Mouse (Mus musculus) forebrain, postnatal 0 days (tissue): ENCODE measurements around the gene Tmem221. TPM values are rescaled to one million over a fixed set of nuclear protein-coding genes. Genes with fewer than 3 reads are reported as not detected.

Experiments used
- ATAC-seq: fragments of 200-750 bp; cut with Nextera tagmentation; 2 replicates; pipeline ENCODE4 v1.8.0; 2017; ENCODE audit warnings: mild to moderate bottlenecking, moderate library complexity
- DNase-seq: peaks from one replicate; pipeline ENCODE4 v3.0.0-alpha.2; 2015
- H3K27ac ChIP-seq: fragments of 300-500 bp; sonication (generic); 2 replicates; pipeline ENCODE4 v1.5.1; 2014; ENCODE audit warnings: low read depth, mild to moderate bottlenecking, antibody characterized with exemption, low read length, moderate library complexity, mixed read lengths
- H3K27me3 ChIP-seq: fragments of 300-500 bp; sonication (generic); 2 replicates; pipeline ENCODE4 v1.6.1; 2014; ENCODE audit warnings: mild to moderate bottlenecking, low read length, mixed read lengths; ENCODE audit not compliant: insufficient read depth
- H3K36me3 ChIP-seq: fragments of 300-500 bp; sonication (generic); 2 replicates; pipeline ENCODE4 v1.6.1; 2014; ENCODE audit warnings: mild to moderate bottlenecking, moderate library complexity; ENCODE audit not compliant: insufficient read depth
- H3K4me1 ChIP-seq: fragments of 300-500 bp; sonication (generic); 2 replicates; pipeline ENCODE4 v1.6.1; 2014; ENCODE audit warnings: antibody characterized with exemption; ENCODE audit not compliant: insufficient read depth
- H3K4me2 ChIP-seq: fragments of 300-500 bp; sonication (generic); 2 replicates; pipeline ENCODE4 v1.6.1; 2014; ENCODE audit warnings: low read depth, mild to moderate bottlenecking, moderate library complexity
- H3K4me3 ChIP-seq: fragments of 300-500 bp; sonication (generic); 2 replicates; pipeline ENCODE4 v1.5.1; 2014; ENCODE audit warnings: low read depth, low read length, mixed read lengths
- H3K9ac ChIP-seq: fragments of 300-500 bp; sonication (generic); 2 replicates; pipeline ENCODE4 v1.6.1; 2014; ENCODE audit warnings: mild to moderate bottlenecking
- H3K9me3 ChIP-seq: fragments of 300-500 bp; sonication (generic); 2 replicates; pipeline ENCODE4 v1.6.1; 2016; ENCODE audit warnings: low read length
- CTCF ChIP-seq: sonication (generic); IDR thresholded peaks from 2 replicates; pipeline ENCODE4 v1.5.1; 2016; ENCODE audit warnings: antibody characterized with exemption, control low read depth, low read depth
- WGBS: fragments of 180-500 bp; shearing (Covaris S2); extraction: QIAGEN DNeasy Blood & Tissue Kit; methylation state at CpG from one replicate; pipeline ENCODE4 v1.1.7; 2014; 5-methylcytosine and 5-hydroxymethylcytosine counted together
- polyA plus RNA-seq: library from polyadenylated mRNA; unstranded; fragments of >200 nt; fragmentation: Nextera tagmentation; extraction: Ambion mirVana; gene quantifications from 2 replicates; pipeline ENCODE4 v1.2.1, GENCODE M21; 2015
- total RNA-seq: library from RNA; depleted of rRNA; stranded (reverse); fragments of >200 nt; gene quantifications from 2 replicates; pipeline ENCODE4 v1.2.3, GENCODE M21; 2014; rRNA removed

Gene Tmem221
- 0.08 TPM in 1 of 2 replicates, not detected in the other for total RNA-seq
- polyA plus RNA-seq: 0.16 and 0.18 TPM in 2 replicates

DNA sequence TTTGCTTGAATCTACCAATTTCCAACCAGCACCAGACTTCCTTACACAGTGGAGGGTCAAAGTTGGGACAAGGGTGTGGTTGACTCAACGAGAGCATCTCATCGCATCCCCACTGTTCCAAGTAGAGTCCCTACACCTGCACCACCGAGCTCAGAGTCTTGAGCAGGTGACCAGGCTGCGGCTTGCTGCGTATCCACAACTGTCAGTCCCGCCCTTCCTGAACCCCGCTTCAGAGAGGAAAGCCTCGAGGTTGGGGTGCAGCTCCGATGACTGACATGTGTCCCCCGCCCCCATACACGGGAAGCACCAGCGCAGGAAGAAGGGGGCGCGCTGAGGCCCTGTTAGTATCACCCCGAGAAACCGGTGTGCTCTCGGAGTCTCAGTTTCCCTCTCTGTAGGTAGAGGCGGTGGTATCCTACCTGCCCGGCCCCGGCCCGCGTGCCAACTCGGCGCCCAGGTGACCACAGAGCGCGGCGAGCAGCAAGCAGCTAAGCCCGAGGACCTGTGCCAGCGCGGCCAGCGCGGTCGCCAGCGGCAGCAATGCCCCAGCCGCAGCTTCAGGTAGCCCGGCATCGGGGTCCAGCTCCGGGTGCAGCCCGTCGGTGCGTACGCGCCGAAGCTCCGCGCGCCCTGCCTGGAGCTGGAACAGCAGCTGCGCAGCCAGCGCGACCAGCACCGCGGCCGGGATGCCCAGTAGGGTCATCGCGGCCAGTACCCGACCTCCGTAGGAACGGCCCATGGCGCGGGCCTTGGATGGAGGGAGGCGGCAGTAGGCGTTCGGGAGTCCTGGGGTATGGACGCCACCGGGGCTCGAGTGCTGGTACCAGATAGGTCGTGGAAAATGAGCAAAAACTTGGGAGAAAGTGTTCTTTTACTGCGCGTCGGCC lies at the start of gene Tmem221:
TSS of gene Tmem221 (minus strand) at position 801 of the 887 bp plus-strand sequence.
- Histone ChIP-seq H3K4me2 (peak within 1 kb of the TSS; percentile 41), H3K4me3 (peak within 1 kb of the TSS; percentile 22), H3K9ac (no peak within 1 kb of the TSS), H3K9me3 (no peaks in the 10 kb centered on the region), H3K27me3 (peaks cover 62% of the 10 kb centered on the region), H3K4me1 (no peaks in the 10 kb centered on the region), H3K36me3 (no peaks in the 10 kb centered on the region), H3K27ac (no peak within 1 kb of the TSS)
- ATAC-seq (no peak), DNase-seq (no peak)
- no peak for TF ChIP-seq CTCF
- 6% methylated on average over 70 of the region's 70 CpGs for WGBS

DNA sequence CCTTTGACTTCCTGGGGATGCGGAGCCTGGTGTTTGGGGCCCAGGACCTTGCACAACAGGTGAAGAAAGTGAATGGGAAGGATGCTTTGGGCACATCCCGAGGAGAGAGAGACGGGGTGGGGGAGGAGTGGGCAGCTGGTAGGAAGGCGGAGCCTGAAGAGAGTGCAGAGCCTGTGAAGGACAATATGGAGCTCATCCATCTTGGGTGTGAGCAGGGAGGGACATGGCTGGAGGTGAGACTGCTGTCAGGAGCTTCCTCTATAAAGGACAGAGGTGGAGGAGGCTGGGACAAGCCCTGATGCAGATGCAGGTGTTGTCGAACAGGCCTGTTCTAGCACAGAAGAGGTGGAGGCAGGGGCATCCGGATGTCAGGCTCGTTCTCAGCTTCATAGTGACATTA lies 45.4 kb upstream of the Tmem221 start:
- no peak for TF ChIP-seq CTCF
- 58% methylated on average over 7 of the region's 7 CpGs for WGBS
- Histone ChIP-seq H3K4me3 (no peak overlapping the region), H3K27me3 (peaks cover 13% of the 10 kb centered on the region), H3K9me3 (no peaks in the 10 kb centered on the region), H3K9ac (no peak overlapping the region), H3K36me3 (no peaks in the 10 kb centered on the region; the same call in 1 of the 2 replicates), H3K4me1 (no peaks in the 10 kb centered on the region), H3K27ac (no peak overlapping the region), H3K4me2 (no peak overlapping the region)
- no peak for DNase-seq
- no peak for ATAC-seq

DNA sequence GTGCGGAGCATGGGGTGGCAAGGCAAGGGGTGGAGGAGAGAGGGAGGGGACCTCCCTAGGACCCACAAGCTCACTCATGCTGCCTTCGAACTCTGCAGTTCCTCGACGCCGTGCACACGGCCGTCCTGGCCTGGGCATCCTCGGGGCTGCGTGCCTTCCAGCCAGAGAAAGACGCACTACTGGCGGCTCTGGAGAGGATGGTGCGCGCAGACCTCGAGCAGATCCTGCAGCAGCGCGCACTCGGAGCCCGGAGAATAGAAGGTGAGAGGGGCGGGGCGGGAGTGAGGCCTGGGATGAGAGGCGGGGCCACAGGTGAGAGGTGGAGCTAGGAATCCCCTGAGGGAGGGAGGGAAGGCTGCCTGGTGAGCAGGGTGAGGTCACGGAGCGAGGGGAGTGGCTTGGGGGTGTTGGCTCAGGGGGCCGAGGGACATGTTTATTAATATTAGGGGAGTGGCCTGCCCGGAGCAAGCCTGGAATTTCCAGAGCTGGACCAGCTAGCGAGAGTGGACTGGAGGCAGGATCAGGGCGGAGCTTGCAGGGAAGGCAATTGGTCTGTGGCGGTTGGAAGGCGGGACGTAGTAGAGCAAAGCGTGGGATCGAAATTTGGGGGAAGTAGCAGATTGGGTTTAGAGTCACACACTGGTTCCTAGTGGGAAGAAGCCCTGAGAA lies 44.1 kb upstream of the Tmem221 start:
- Histone ChIP-seq H3K9me3 (no peaks in the 10 kb centered on the region), H3K9ac (peak overlapping the region; percentile 44), H3K4me3 (peak overlapping the region; percentile 33), H3K36me3 (no peaks in the 10 kb centered on the region; the same call in 1 of the 2 replicates), H3K27me3 (peaks cover 13% of the 10 kb centered on the region), H3K4me2 (peak overlapping the region; percentile 52), H3K4me1 (no peaks in the 10 kb centered on the region), H3K27ac (peak overlapping the region; percentile 57; the same call in 1 of the 2 replicates)
- ATAC-seq: peak; percentile 80
- peak; percentile 57 for DNase-seq
- no peak for TF ChIP-seq CTCF
- WGBS: 2% methylated on average over 32 of the region's 32 CpGs

DNA sequence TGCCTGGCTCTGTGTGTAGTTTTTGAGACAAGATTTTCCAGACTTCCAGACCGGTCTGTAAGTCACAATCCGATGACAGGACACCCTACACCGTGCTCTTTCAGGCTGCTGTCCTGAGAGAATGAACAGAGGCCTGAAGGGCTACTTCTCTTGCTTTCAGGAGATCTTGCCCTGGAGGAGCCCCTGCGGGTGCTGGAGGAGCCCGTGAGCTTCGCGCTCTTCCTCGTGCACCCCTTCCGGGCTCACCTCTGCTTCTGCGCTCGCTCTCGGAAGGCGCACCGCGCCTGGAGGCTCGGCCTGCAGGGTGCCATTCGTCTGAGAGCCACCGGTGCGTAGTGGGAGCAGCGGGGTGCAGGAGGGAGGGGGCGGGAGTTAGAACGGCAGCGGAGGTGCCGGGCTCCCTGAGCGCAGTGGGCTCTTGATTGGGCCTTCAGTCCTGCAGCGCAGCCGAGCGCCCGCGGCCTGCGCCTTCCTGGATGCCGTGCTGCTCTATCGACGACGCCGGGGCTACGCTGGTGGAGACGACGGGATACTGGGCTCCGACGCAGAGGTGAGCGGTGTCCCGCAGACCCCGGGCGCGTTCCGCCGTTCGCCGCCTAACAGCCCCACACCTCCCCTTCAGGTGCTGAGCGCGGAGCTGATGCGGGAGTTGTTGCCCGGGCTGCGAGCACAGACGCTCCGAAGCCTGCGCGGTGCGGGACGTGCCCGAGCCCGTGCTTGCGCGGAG lies 43.4 kb upstream of the Tmem221 start:
- Histone ChIP-seq H3K9ac (peak overlapping the region; percentile 44), H3K36me3 (no peaks in the 10 kb centered on the region; the same call in 1 of the 2 replicates), H3K27me3 (peaks cover 13% of the 10 kb centered on the region), H3K27ac (peak overlapping the region; percentile 50; the same call in 1 of the 2 replicates), H3K4me1 (no peaks in the 10 kb centered on the region), H3K9me3 (no peaks in the 10 kb centered on the region), H3K4me2 (peak overlapping the region; percentile 52), H3K4me3 (peak overlapping the region; percentile 33)
- no peak for TF ChIP-seq CTCF
- DNase-seq (no peak), ATAC-seq (peak; percentile 76)
- WGBS: 5% methylated on average over 59 of the region's 65 CpGs

DNA sequence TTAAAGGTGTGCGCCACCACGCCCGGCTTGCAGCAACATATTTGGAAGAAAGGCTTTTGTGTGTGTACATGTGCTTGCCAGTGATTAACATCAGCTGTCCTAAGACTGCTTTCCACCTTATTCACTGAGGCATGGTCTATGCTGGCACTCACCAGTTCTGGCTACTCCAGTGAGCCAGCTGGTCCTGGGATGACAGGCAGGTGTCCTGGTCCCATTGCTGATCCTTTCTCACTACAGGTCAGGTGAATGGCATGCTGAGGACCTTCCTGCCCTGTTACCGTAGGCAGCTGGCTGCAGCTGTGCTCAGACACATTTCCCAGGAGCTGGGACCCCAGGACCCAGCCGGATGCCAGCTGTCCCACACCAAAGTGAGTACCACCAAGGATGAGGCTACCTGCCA lies 40.2 kb upstream of the Tmem221 start:
- Histone ChIP-seq H3K9me3 (no peaks in the 10 kb centered on the region), H3K4me2 (no peak overlapping the region), H3K4me1 (no peaks in the 10 kb centered on the region), H3K4me3 (no peak overlapping the region), H3K36me3 (peaks cover 5% of the 10 kb centered on the region; the same call in 1 of the 2 replicates), H3K27me3 (peaks cover 12% of the 10 kb centered on the region), H3K27ac (no peak overlapping the region), H3K9ac (no peak overlapping the region)
- 92% methylated on average over 5 of the region's 5 CpGs for WGBS
- no peak for TF ChIP-seq CTCF
- no peak for ATAC-seq
- no peak for DNase-seq

DNA sequence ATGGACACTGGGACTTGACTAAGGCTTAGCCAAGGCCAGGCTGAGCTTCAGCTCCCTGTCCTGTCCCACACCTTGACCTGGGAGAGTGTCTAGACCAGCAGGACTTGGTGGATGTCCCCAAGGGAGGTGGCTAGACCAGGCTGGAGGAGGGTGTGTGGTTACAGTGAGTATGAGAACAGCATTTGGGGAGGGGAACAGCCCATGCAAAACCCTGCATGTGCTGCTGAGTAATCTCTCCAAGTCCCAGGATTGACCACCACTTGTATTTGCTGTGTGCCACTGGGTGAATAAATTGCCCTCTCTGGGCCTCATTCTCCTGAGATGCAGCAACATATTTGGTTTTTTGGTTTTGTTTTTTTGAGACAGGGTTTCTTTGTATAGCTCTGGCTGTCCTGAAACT lies 39.7 kb upstream of the Tmem221 start:
- peaks cover 9% of the 10 kb centered on the region for H3K27me3 ChIP-seq
- no peak overlapping the region for H3K9ac ChIP-seq
- no peak overlapping the region for H3K27ac ChIP-seq
- DNase-seq (no peak), ATAC-seq (no peak)
- H3K36me3 ChIP-seq: peaks cover 5% of the 10 kb centered on the region; the same call in 1 of the 2 replicates
- H3K4me1 ChIP-seq: no peaks in the 10 kb centered on the region; the same call in 1 of the 2 replicates
- no peak overlapping the region for H3K4me3 ChIP-seq
- H3K9me3 ChIP-seq: no peaks in the 10 kb centered on the region
- no peak overlapping the region for H3K4me2 ChIP-seq
- TF ChIP-seq CTCF: no peak
